Mouse (Mus musculus) urinary bladder, adult 2 months (tissue): ENCODE data around the gene Rer1. TPM values are rescaled to one million over a fixed set of nuclear protein-coding genes. Genes with fewer than 3 reads are reported as not detected.

ENCODE experiments used
- polyA plus RNA-seq: library from polyadenylated mRNA; depleted of rRNA; stranded (reverse); fragments of >200 nt; gene quantifications from 2 replicates; pipeline ENCODE4 v1.2.3, GENCODE M21; 2012; rRNA removed

The Rer1 gene
- polyA plus RNA-seq, 1 experiment, result 159 TPM

Other genes with a start within 250 kb of the Rer1 start
- gene Ttc34, start 248.9 kb downstream of the Rer1 start, polyA plus RNA-seq, result 0.06 and 0.09 TPM in 2 replicates
- gene Mmel1, start 216.8 kb downstream of the Rer1 start, polyA plus RNA-seq, result 0.06 and 0.07 TPM in 2 replicates
- 33.1 and 35.2 TPM in 2 replicates for gene Fam213b, start 187.2 kb downstream of the Rer1 start, polyA plus RNA-seq
- 18.8 and 21.4 TPM in 2 replicates for gene Tnfrsf14, start 157.8 kb downstream of the Rer1 start, polyA plus RNA-seq
- 0.06 and 0.07 TPM in 2 replicates for gene Hes5, start 125.5 kb downstream of the Rer1 start, polyA plus RNA-seq
- gene Pank4, start 122.3 kb downstream of the Rer1 start, polyA plus RNA-seq, result 39.8 and 45.9 TPM in 2 replicates
- gene Plch2, start 29.6 kb downstream of the Rer1 start, polyA plus RNA-seq, result 83.1 and 93.6 TPM in 2 replicates
- gene Pex10, start 19.4 kb downstream of the Rer1 start, polyA plus RNA-seq, result 11.8 and 13.4 TPM in 2 replicates
- 6.7 and 7.0 TPM in 2 replicates for gene Morn1, start 195 bp upstream of the Rer1 start, polyA plus RNA-seq
- gene Ski, start 136.2 kb upstream of the Rer1 start, polyA plus RNA-seq, result 43.6 and 67.2 TPM in 2 replicates
- gene Faap20, start 163.4 kb upstream of the Rer1 start, polyA plus RNA-seq, result 47.5 and 51.8 TPM in 2 replicates